In genomic region chr3:104780561-104781420, GRCm38 (mm10) we compare ENCODE assay signal across 8 mouse cellular contexts. TPM values are rescaled to one million over a fixed set of nuclear protein-coding genes. Genes with fewer than 3 reads are reported as not detected.
DNase-seq lines count a peak whose midpoint lies in the region; ATAC-seq and TF ChIP-seq lines count a peak whose summit lies in the region.

Ppm1j (plus strand) TSS chr3:104781056.

- DNase-seq in cerebellum, adult 2 months = peak in 1 of 2 experiments; percentile 13
- DNase-seq in cerebellum, adult 11 months = no peak
- peak; percentile 50 for DNase-seq in adrenal gland, adult 8-10 months
- peak; percentile 30 for DNase-seq in forebrain, postnatal 0 days
- DNase-seq in midbrain, embryonic 14.5 days = peak; percentile 48

- no peaks in the 10 kb centered on the region for H3K36me3 ChIP-seq in forebrain, postnatal 0 days (ENCODE audit: insufficient read depth)
- no peaks in the 10 kb centered on the region for H3K36me3 ChIP-seq in hindbrain, embryonic 12.5 days
- H3K36me3 ChIP-seq in limb, embryonic 15.5 days = no peaks in the 10 kb centered on the region
- no peaks in the 10 kb centered on the region for H3K36me3 ChIP-seq in midbrain, embryonic 14.5 days (ENCODE audit: control insufficient read depth, insufficient read depth, low read length)
- no peaks in the 10 kb centered on the region for H3K36me3 ChIP-seq in testis, adult 2 months (ENCODE audit: control insufficient read depth, insufficient read depth, low read length)

- no peak for TF ChIP-seq CTCF in cerebellum, adult 2 months (IDR thresholded peaks at IDR 0.05; ENCODE audit: borderline replicate concordance, insufficient read depth, low read depth, low read length)
- TF ChIP-seq CTCF in forebrain, postnatal 0 days (IDR thresholded peaks at IDR 0.05; ENCODE audit: low read depth) = no peak
- TF ChIP-seq CTCF in testis, adult 2 months (IDR thresholded peaks at IDR 0.05; ENCODE audit: control insufficient read depth, insufficient read depth, insufficient replicate concordance, low read depth, low read length) = no peak

- H3K4me1 ChIP-seq in cerebellum, adult 2 months (ENCODE audit: control insufficient read depth, insufficient read depth, low read length) = no peaks in the 10 kb centered on the region
- 0 out of 2 replicates have a peak, but pooled peaks cover 10% of the 10 kb centered on the region for H3K4me1 ChIP-seq in forebrain, postnatal 0 days (ENCODE audit: insufficient read depth)
- H3K4me1 ChIP-seq in hindbrain, embryonic 12.5 days = peaks cover 24% of the 10 kb centered on the region
- H3K4me1 ChIP-seq in limb, embryonic 15.5 days = peaks cover 31% of the 10 kb centered on the region
- peaks cover 8% of the 10 kb centered on the region for H3K4me1 ChIP-seq in midbrain, embryonic 14.5 days (ENCODE audit: control insufficient read depth, insufficient read depth, low read length)
- H3K4me1 ChIP-seq in testis, adult 2 months (ENCODE audit: control insufficient read depth, insufficient read depth, low read length) = peaks cover 18% of the 10 kb centered on the region

- H3K27ac ChIP-seq in cerebellum, adult 2 months (ENCODE audit: insufficient read depth, low read length) = no peak within 1 kb of the TSS
- no peak within 1 kb of the TSS for H3K27ac ChIP-seq in forebrain, postnatal 0 days (ENCODE audit: low read depth, low read length)
- H3K27ac ChIP-seq in hindbrain, embryonic 12.5 days = no peak within 1 kb of the TSS
- H3K27ac ChIP-seq in limb, embryonic 15.5 days = no peak within 1 kb of the TSS
- H3K27ac ChIP-seq in midbrain, embryonic 14.5 days (replicated peaks; ENCODE audit: low read depth, low read length) = no peak within 1 kb of the TSS
- no peak within 1 kb of the TSS for H3K27ac ChIP-seq in testis, adult 2 months (ENCODE audit: control insufficient read depth, insufficient read depth, low read depth, low read length)

- 2% methylated on average over 56 of the region's 56 CpGs for WGBS in cerebellum, adult 2 months
- WGBS in forebrain, postnatal 0 days = under 1% methylated on average over 51 of the region's 56 CpGs
- under 1% methylated on average over 56 of the region's 56 CpGs for WGBS in hindbrain, embryonic 12.5 days
- WGBS in limb, embryonic 15.5 days = 1% methylated on average over 56 of the region's 56 CpGs
- WGBS in midbrain, embryonic 14.5 days = 1% methylated on average over 56 of the region's 56 CpGs

- H3K4me3 ChIP-seq in cerebellum, adult 2 months (replicated peaks; ENCODE audit: insufficient read depth, low read depth, low read length) = peak within 1 kb of the TSS; percentile 18
- H3K4me3 ChIP-seq in forebrain, postnatal 0 days (ENCODE audit: low read depth, low read length) = peak within 1 kb of the TSS; percentile 41
- peak within 1 kb of the TSS; percentile 40 for H3K4me3 ChIP-seq in hindbrain, embryonic 12.5 days
- peak within 1 kb of the TSS; percentile 52 for H3K4me3 ChIP-seq in limb, embryonic 15.5 days
- H3K4me3 ChIP-seq in midbrain, embryonic 14.5 days (replicated peaks; ENCODE audit: low read depth, low read length) = peak within 1 kb of the TSS; percentile 36
- peak within 1 kb of the TSS; percentile 89 for H3K4me3 ChIP-seq in testis, adult 2 months (ENCODE audit: control insufficient read depth, low read depth, low read length)

- no peaks in the 10 kb centered on the region for H3K9me3 ChIP-seq in forebrain, postnatal 0 days (ENCODE audit: low read length)
- no peaks in the 10 kb centered on the region for H3K9me3 ChIP-seq in hindbrain, embryonic 12.5 days (replicated peaks)
- no peaks in the 10 kb centered on the region for H3K9me3 ChIP-seq in limb, embryonic 15.5 days
- no peaks in the 10 kb centered on the region for H3K9me3 ChIP-seq in midbrain, embryonic 14.5 days (ENCODE audit: control insufficient read depth, low read length)

- no peak for TF ChIP-seq POLR2A in cerebellum, adult 2 months (IDR thresholded peaks at IDR 0.05; ENCODE audit: borderline replicate concordance, insufficient read depth, low read length)
- TF ChIP-seq POLR2A in testis, adult 2 months (IDR thresholded peaks at IDR 0.05; ENCODE audit: control insufficient read depth, low read depth, low read length) = peak; percentile 22

- H3K27me3 ChIP-seq in cerebellum, adult 2 months (ENCODE audit: control insufficient read depth, insufficient read depth, low read length) = no peaks in the 10 kb centered on the region; the same call in 1 of the 2 replicates
- H3K27me3 ChIP-seq in forebrain, postnatal 0 days (ENCODE audit: insufficient read depth, low read length) = peaks cover 55% of the 10 kb centered on the region
- peaks cover 100% of the 10 kb centered on the region for H3K27me3 ChIP-seq in hindbrain, embryonic 12.5 days
- H3K27me3 ChIP-seq in limb, embryonic 15.5 days = peaks cover 86% of the 10 kb centered on the region
- peaks cover 89% of the 10 kb centered on the region for H3K27me3 ChIP-seq in midbrain, embryonic 14.5 days (ENCODE audit: control insufficient read depth, insufficient read depth, low read length)
- no peaks in the 10 kb centered on the region; the same call in 1 of the 2 replicates for H3K27me3 ChIP-seq in testis, adult 2 months (ENCODE audit: control insufficient read depth, insufficient read depth, low read length)

- peak within 1 kb of the TSS; percentile 91 for H3K4me2 ChIP-seq in forebrain, postnatal 0 days (ENCODE audit: low read depth)
- peak within 1 kb of the TSS; percentile 82 for H3K4me2 ChIP-seq in hindbrain, embryonic 12.5 days (replicated peaks)
- peak within 1 kb of the TSS; percentile 98 for H3K4me2 ChIP-seq in limb, embryonic 15.5 days
- peak within 1 kb of the TSS; percentile 77 for H3K4me2 ChIP-seq in midbrain, embryonic 14.5 days (ENCODE audit: low read length)

- peak within 1 kb of the TSS; percentile 51 for H3K9ac ChIP-seq in forebrain, postnatal 0 days
- peak within 1 kb of the TSS; percentile 61 for H3K9ac ChIP-seq in hindbrain, embryonic 12.5 days
- peak within 1 kb of the TSS; percentile 41 for H3K9ac ChIP-seq in limb, embryonic 15.5 days
- H3K9ac ChIP-seq in midbrain, embryonic 14.5 days (replicated peaks; ENCODE audit: low read length) = peak within 1 kb of the TSS; percentile 39; the same call in 1 of the 2 replicates

- ATAC-seq in forebrain, postnatal 0 days = peak; percentile 44; the same call in 1 of the 2 replicates
- 0 out of 2 replicates have a peak, but pooled peaks have one; percentile 24 for ATAC-seq in hindbrain, embryonic 12.5 days (ENCODE audit: low FRiP score)
- peak; percentile 66 for ATAC-seq in limb, embryonic 15.5 days (ENCODE audit: insufficient number of reproducible peaks, low FRiP score, low TSS enrichment, low read depth)
- ATAC-seq in midbrain, embryonic 14.5 days (ENCODE audit: low FRiP score, low TSS enrichment) = peak; percentile 46; the same call in 1 of the 2 replicates

RNA-seq across cellular contexts. Expression of gene Ppm1j, which starts in this region (rescaled TPM):
- polyA plus RNA-seq in cerebellum, adult 2 months (2012; rRNA removed) = 4.5 and 6.1 TPM in 2 replicates
- total RNA-seq in adrenal gland, adult 8-10 months (2022) = 10 to 100 TPM in 2 of 4 experiments, 1 to 10 TPM in 2; 3.9 to 12.9 (median 9.3) TPM
- 2.5 and 2.6 TPM in 2 replicates for total RNA-seq in forebrain, postnatal 0 days (2014; rRNA removed)
- 2.0 TPM in 2 replicates for polyA plus RNA-seq in forebrain, postnatal 0 days (2015; fragmentation: Nextera tagmentation; extraction: Ambion mirVana)
- polyA plus RNA-seq in hindbrain, embryonic 12.5 days (2016; fragmentation: Nextera tagmentation; extraction: Ambion mirVana) = 1.4 and 2.0 TPM in 2 replicates
- 4.6 and 5.5 TPM in 2 replicates for polyA plus RNA-seq in limb, embryonic 15.5 days (2015; fragmentation: Nextera tagmentation; extraction: Ambion mirVana)
- polyA plus RNA-seq in midbrain, embryonic 14.5 days (2014; fragmentation: Nextera tagmentation; extraction: Ambion mirVana) = 0.50 and 0.68 TPM in 2 replicates
- polyA plus RNA-seq in testis, adult 2 months (2012; rRNA removed) = 178 and 205 TPM in 2 replicates

Comparison
In these comparisons a context has a peak if more than half of its experiments do, and no peak if none do; other contexts are left out.
1. RNA of gene Ppm1j (polyA plus RNA-seq): 178 to 205 TPM in testis, adult 2 months; 4.6 to 5.5 TPM in limb, embryonic 15.5 days, 4.5 to 6.1 TPM in cerebellum, adult 2 months, 2.0 TPM in forebrain, postnatal 0 days, 1.4 to 2.0 TPM in hindbrain, embryonic 12.5 days and 0.50 to 0.68 TPM in midbrain, embryonic 14.5 days; every median in the first group is over 10 times any median in the second.
2. Peak in DNase-seq, ATAC-seq, H3K4me3 ChIP-seq, H3K9ac ChIP-seq and H3K4me2 ChIP-seq in midbrain, embryonic 14.5 days; RNA of the gene not detected or under 1 TPM.
3. H3K4me3 ChIP-seq: peak in every context shown above with its lines; median percentile 89 in testis, adult 2 months; 52 in limb, embryonic 15.5 days; 41 in forebrain, postnatal 0 days; 40 in hindbrain, embryonic 12.5 days; 36 in midbrain, embryonic 14.5 days; 18 in cerebellum, adult 2 months.
4. Peak in every context shown above with its lines, with median percentiles within 50 percentile points of each other: ATAC-seq, H3K4me2 ChIP-seq and H3K9ac ChIP-seq.